Mouse (Mus musculus): ENCODE measurements around the gene Hpcal1.

- no peak; the same call in 1 of the 2 replicates for TF ChIP-seq CTCF (IDR thresholded peaks at IDR 0.05; ENCODE audit: control insufficient read depth, insufficient read depth, insufficient replicate concordance, low read depth, low read length)
- no peak for TF ChIP-seq POLR2A (IDR thresholded peaks at IDR 0.05; ENCODE audit: control insufficient read depth, low read depth, low read length)
These were observed 105.1 kb downstream of the Hpcal1 start for GRCm38 (mm10) chr12:17795660-17796278.
